Mouse (Mus musculus): Measurements from ENCODE around the gene Anxa2.

The Anxa2 gene

GRCm38 (mm10) chr9:69458982-69459381 is 5.6 kb downstream of the Anxa2 start:
- peak; percentile 91 for DNase-seq (ENCODE audit: low spot score)

GRCm38 (mm10) chr9:69459876-69460275 is 6.5 kb downstream of the Anxa2 start:
- no peak for DNase-seq (ENCODE audit: low spot score)

- DNase-seq (ENCODE audit: low spot score) = no peak
These were observed 9.6 kb downstream of the Anxa2 start for GRCm38 (mm10) chr9:69463046-69463445.

- no peak for DNase-seq (ENCODE audit: low spot score)
These were observed 10.8 kb downstream of the Anxa2 start for GRCm38 (mm10) chr9:69464109-69464756.

GRCm38 (mm10) chr9:69466098-69466497 is 12.7 kb downstream of the Anxa2 start:
- DNase-seq (ENCODE audit: low spot score) = no peak

GRCm38 (mm10) chr9:69467310-69467939 is 14.0 kb downstream of the Anxa2 start:
- no peak for DNase-seq (ENCODE audit: low spot score)

- DNase-seq (ENCODE audit: low spot score) = no peak
These were observed 15.6 kb downstream of the Anxa2 start for GRCm38 (mm10) chr9:69468991-69469390.

GRCm38 (mm10) chr9:69470362-69470761 is 16.9 kb downstream of the Anxa2 start:
- DNase-seq (ENCODE audit: low spot score) = no peak

- DNase-seq (ENCODE audit: low spot score) = no peak
These were observed 17.5 kb downstream of the Anxa2 start for GRCm38 (mm10) chr9:69470921-69471320.

GRCm38 (mm10) chr9:69472724-69473123 is 19.3 kb downstream of the Anxa2 start:
- DNase-seq (ENCODE audit: low spot score) = peak; percentile 79

GRCm38 (mm10) chr9:69475873-69476272 is 22.5 kb downstream of the Anxa2 start:
- DNase-seq (ENCODE audit: low spot score) = no peak

GRCm38 (mm10) chr9:69477195-69477823 is 23.9 kb downstream of the Anxa2 start:
- no peak for DNase-seq (ENCODE audit: low spot score)

GRCm38 (mm10) chr9:69477824-69478222 is 24.4 kb downstream of the Anxa2 start:
- no peak for DNase-seq (ENCODE audit: low spot score)

- DNase-seq (ENCODE audit: low spot score) = peak; percentile 84
These were observed 26.9 kb downstream of the Anxa2 start for GRCm38 (mm10) chr9:69480344-69480743.

GRCm38 (mm10) chr9:69483811-69484210 is 30.4 kb downstream of the Anxa2 start:
- no peak for DNase-seq (ENCODE audit: low spot score)

- no peak for DNase-seq (ENCODE audit: low spot score)
These were observed 32.7 kb downstream of the Anxa2 start for GRCm38 (mm10) chr9:69486140-69486539.

GRCm38 (mm10) chr9:69488510-69488909 is 35.1 kb downstream of the Anxa2 start:
- no peak for DNase-seq (ENCODE audit: low spot score)

GRCm38 (mm10) chr9:69488972-69489371 is 35.6 kb downstream of the Anxa2 start:
- no peak for DNase-seq (ENCODE audit: low spot score)

- DNase-seq (ENCODE audit: low spot score) = no peak
These were observed 39.4 kb downstream of the Anxa2 start for GRCm38 (mm10) chr9:69492809-69493208.

GRCm38 (mm10) chr9:69502504-69502903 is 49.1 kb downstream of the Anxa2 start:
- DNase-seq (ENCODE audit: low spot score) = peak; percentile 37

GRCm38 (mm10) chr9:69505611-69506010 is 52.2 kb downstream of the Anxa2 start:
- peak; percentile 12 for DNase-seq (ENCODE audit: low spot score)

GRCm38 (mm10) chr9:69507206-69507605 is 53.8 kb downstream of the Anxa2 start:
- DNase-seq (ENCODE audit: low spot score) = no peak

GRCm38 (mm10) chr9:69508016-69508415 is 54.6 kb downstream of the Anxa2 start:
- no peak for DNase-seq (ENCODE audit: low spot score)
